Comparison of ENCODE assay signal across 8 mouse cellular contexts in the genomic region with DNA sequence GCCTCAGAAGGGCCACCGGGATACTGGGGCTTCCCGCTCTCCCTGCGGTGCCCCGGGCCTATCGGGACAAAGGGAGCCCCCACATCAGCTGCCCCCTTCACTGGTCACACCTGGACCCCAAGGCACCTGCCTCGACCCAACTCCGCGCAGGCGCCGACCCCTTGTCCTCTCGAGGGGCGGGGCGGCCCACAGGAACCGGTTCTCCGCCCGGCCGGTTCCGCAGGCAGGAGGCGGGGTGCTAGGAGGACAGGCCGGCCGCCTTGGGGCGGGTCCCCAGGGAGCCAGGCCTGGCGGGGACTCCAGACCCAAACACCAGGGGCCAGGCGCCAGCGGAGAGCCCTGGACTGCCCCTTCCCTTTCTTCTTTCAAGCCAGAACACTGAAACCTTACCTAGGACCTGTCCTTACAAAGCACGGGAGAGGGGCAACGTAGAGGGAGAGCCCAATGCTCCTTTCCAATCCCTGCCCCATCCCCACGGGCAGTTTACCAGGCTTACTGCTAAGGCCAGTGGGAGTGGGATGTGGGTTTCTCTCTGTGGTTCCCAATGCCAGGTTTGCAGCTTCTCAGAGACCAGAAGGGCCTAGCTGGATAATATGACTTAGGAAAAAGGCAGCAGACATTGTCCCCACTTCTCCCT. TPM values are rescaled to one million over a fixed set of nuclear protein-coding genes. Genes with fewer than 3 reads are reported as not detected.
DNase-seq lines count a peak whose midpoint lies in the region; ATAC-seq lines count a peak whose summit lies in the region.

No protein-coding gene starts in this region.

- H3K4me2 ChIP-seq in embryonic facial prominence, embryonic 13.5 days = peak overlapping the region; percentile 63
- peak overlapping the region; percentile 81 for H3K4me2 ChIP-seq in heart, embryonic 14.5 days (ENCODE audit: low read length)
- H3K4me2 ChIP-seq in kidney, embryonic 16.5 days (replicated peaks; ENCODE audit: low read depth, low read length) = peak overlapping the region; percentile 67

- no peaks in the 10 kb centered on the region for H3K9me3 ChIP-seq in embryonic facial prominence, embryonic 13.5 days
- H3K9me3 ChIP-seq in heart, embryonic 14.5 days (ENCODE audit: control insufficient read depth, low read length) = no peaks in the 10 kb centered on the region
- no peaks in the 10 kb centered on the region for H3K9me3 ChIP-seq in kidney, embryonic 16.5 days (ENCODE audit: low read length)

- ATAC-seq in embryonic facial prominence, embryonic 13.5 days (ENCODE audit: insufficient number of reproducible peaks, insufficient read depth, low FRiP score, low TSS enrichment, low read depth) = no peak; the same call in 1 of the 2 replicates
- peak; percentile 58; the same call in 1 of the 2 replicates for ATAC-seq in heart, embryonic 14.5 days (ENCODE audit: insufficient number of reproducible peaks, insufficient read depth, low FRiP score, low read depth)
- ATAC-seq in kidney, embryonic 16.5 days (ENCODE audit: low FRiP score, low TSS enrichment) = peak; percentile 82

- WGBS in embryonic facial prominence, embryonic 13.5 days = 14% methylated on average over 28 of the region's 28 CpGs
- 9% methylated on average over 28 of the region's 28 CpGs for WGBS in heart, embryonic 14.5 days
- WGBS in kidney, embryonic 16.5 days = 4% methylated on average over 28 of the region's 28 CpGs

- peak overlapping the region; percentile 65 for H3K9ac ChIP-seq in embryonic facial prominence, embryonic 13.5 days
- H3K9ac ChIP-seq in heart, embryonic 14.5 days (ENCODE audit: low read length) = peak overlapping the region; percentile 72
- H3K9ac ChIP-seq in kidney, embryonic 16.5 days (replicated peaks; ENCODE audit: low read length) = peak overlapping the region; percentile 82

- H3K4me3 ChIP-seq in embryonic facial prominence, embryonic 13.5 days = peak overlapping the region; percentile 40
- peak overlapping the region; percentile 45 to 49 for H3K4me3 ChIP-seq in heart, embryonic 14.5 days (ENCODE audit: control insufficient read depth in 1 of 2, insufficient read depth in 1 of 2, low read depth in 1 of 2, low read length in 2 of 2)
- H3K4me3 ChIP-seq in kidney, embryonic 16.5 days (ENCODE audit: low read length) = peak overlapping the region; percentile 54

- H3K27me3 ChIP-seq in embryonic facial prominence, embryonic 13.5 days = peaks cover 25% of the 10 kb centered on the region
- no peaks in the 10 kb centered on the region for H3K27me3 ChIP-seq in heart, embryonic 14.5 days (ENCODE audit: control insufficient read depth, insufficient read depth, low read length)
- no peaks in the 10 kb centered on the region for H3K27me3 ChIP-seq in kidney, embryonic 16.5 days (ENCODE audit: insufficient read depth, low read length)

- H3K4me1 ChIP-seq in embryonic facial prominence, embryonic 13.5 days = peaks cover 39% of the 10 kb centered on the region
- H3K4me1 ChIP-seq in heart, embryonic 14.5 days (ENCODE audit: control insufficient read depth in 2 of 2, insufficient read depth in 2 of 2, low read length in 2 of 2) = peaks cover 9 to 22% of the 10 kb centered on the region in 2 experiments; a peak in 3 of 4 replicates
- H3K4me1 ChIP-seq in kidney, embryonic 16.5 days (ENCODE audit: insufficient read depth, low read length) = peaks cover 90% of the 10 kb centered on the region

- peak overlapping the region; percentile 33; the same call in 1 of the 2 replicates for H3K27ac ChIP-seq in embryonic facial prominence, embryonic 13.5 days
- no peak overlapping the region for H3K27ac ChIP-seq in heart, embryonic 14.5 days (replicated peaks in 1 of 2; ENCODE audit: control insufficient read depth in 1 of 2, insufficient read depth in 1 of 2, low read depth in 2 of 2, low read length in 2 of 2)
- peak overlapping the region; percentile 93 for H3K27ac ChIP-seq in kidney, embryonic 16.5 days (ENCODE audit: low read length)

- no peaks in the 10 kb centered on the region for H3K36me3 ChIP-seq in embryonic facial prominence, embryonic 13.5 days
- H3K36me3 ChIP-seq in heart, embryonic 14.5 days (ENCODE audit: control insufficient read depth, insufficient read depth, low read length) = no peaks in the 10 kb centered on the region
- H3K36me3 ChIP-seq in kidney, embryonic 16.5 days (ENCODE audit: insufficient read depth, low read length) = no peaks in the 10 kb centered on the region

- DNase-seq in embryo, embryonic 10.5 days (ENCODE audit: low spot score) = peak; percentile 50
- DNase-seq in embryo, embryonic 10 days (ENCODE audit: low spot score) = no peak
- peak; percentile 90 for DNase-seq in lung, postnatal 14 days
- DNase-seq in ovary, postnatal 10 days (ENCODE audit: low spot score) = peak; percentile 56
- peak; percentile 48 for DNase-seq in yolk sac, embryonic 10.5 days (ENCODE audit: low spot score)

RNA-seq across cellular contexts. Expression of gene Sox13, which starts 5.9 kb away (rescaled TPM):
- polyA plus RNA-seq in embryonic facial prominence, embryonic 13.5 days (2015; fragmentation: Nextera tagmentation; extraction: Ambion mirVana) = 5.2 and 7.3 TPM in 2 replicates
- polyA plus RNA-seq in heart, embryonic 14.5 days (2014; fragmentation: Nextera tagmentation; extraction: Ambion mirVana) = 3.5 and 5.2 TPM in 2 replicates
- polyA plus RNA-seq in kidney, embryonic 16.5 days (2015; fragmentation: Nextera tagmentation; extraction: Ambion mirVana) = 11.5 and 12.8 TPM in 2 replicates

RNA-seq across cellular contexts. Expression of gene Etnk2, which starts 54.9 kb away (rescaled TPM):
- 2.8 and 3.2 TPM in 2 replicates for polyA plus RNA-seq in embryonic facial prominence, embryonic 13.5 days (2015; fragmentation: Nextera tagmentation; extraction: Ambion mirVana)
- 0.85 and 1.6 TPM in 2 replicates for polyA plus RNA-seq in heart, embryonic 14.5 days (2014; fragmentation: Nextera tagmentation; extraction: Ambion mirVana)
- 3.9 and 4.9 TPM in 2 replicates for polyA plus RNA-seq in kidney, embryonic 16.5 days (2015; fragmentation: Nextera tagmentation; extraction: Ambion mirVana)

Comparison
In these comparisons a context has a peak if more than half of its experiments do, and no peak if none do; other contexts are left out.
1. H3K27ac ChIP-seq: peak in embryonic facial prominence, embryonic 13.5 days (single experiment) and kidney, embryonic 16.5 days (single experiment); none in heart, embryonic 14.5 days (0 of 2).
2. Peak in every context shown above with its lines, with median percentiles within 50 percentile points of each other: H3K4me2 ChIP-seq, H3K4me3 ChIP-seq and H3K9ac ChIP-seq.